Mouse (Mus musculus): ENCODE measurements at regions not wholly inside any gene's neighbourhood (a gene's known extent, or its start where the extent isn't known, plus 50 kb on each side); places are given as distances from the start of the nearest gene placed in this dataset.

DNA sequence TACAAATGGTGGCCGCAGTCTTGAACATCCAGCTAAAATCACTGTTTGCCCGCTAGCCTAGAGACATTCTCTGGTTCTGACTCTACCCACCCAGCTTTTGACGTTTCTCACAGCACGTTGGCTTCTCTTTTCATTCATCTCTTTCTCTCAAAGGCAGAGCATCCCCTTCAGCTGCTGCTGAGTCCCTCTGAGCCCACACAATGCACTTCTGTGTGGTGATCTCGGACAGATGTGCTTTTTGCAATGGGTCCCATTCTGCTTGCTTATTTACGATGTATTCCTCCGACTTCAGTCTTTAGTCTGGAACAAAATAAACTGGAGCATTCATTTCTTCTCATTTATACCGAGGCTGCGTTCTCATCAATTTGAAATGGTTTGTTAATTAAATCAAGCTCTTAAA lies 66.2 kb upstream of the Cav2 start:
- no peak overlapping the region for H3K9ac ChIP-seq (replicated peaks; ENCODE audit: low read depth, low read length)
- 43% methylated on average over 9 of the region's 9 CpGs for WGBS
- H3K4me3 ChIP-seq (replicated peaks; ENCODE audit: low read length) = no peak overlapping the region
- H3K4me2 ChIP-seq (ENCODE audit: low read length) = no peak overlapping the region
- H3K27me3 ChIP-seq (replicated peaks; ENCODE audit: control insufficient read depth, insufficient read depth, low read length) = no peaks in the 10 kb centered on the region
- no peaks in the 10 kb centered on the region for H3K9me3 ChIP-seq (ENCODE audit: control insufficient read depth, low read length)
- no peaks in the 10 kb centered on the region for H3K4me1 ChIP-seq (replicated peaks; ENCODE audit: control insufficient read depth, insufficient read depth, low read length)
- H3K36me3 ChIP-seq (ENCODE audit: control insufficient read depth, insufficient read depth) = no peaks in the 10 kb centered on the region
- no peak for ATAC-seq
- H3K27ac ChIP-seq (ENCODE audit: low read length) = no peak overlapping the region

- no peak overlapping the region for H3K4me3 ChIP-seq (replicated peaks; ENCODE audit: low read length)
- ATAC-seq = no peak
- H3K27me3 ChIP-seq (replicated peaks; ENCODE audit: control insufficient read depth, insufficient read depth, low read length) = no peaks in the 10 kb centered on the region
- no peaks in the 10 kb centered on the region for H3K4me1 ChIP-seq (replicated peaks; ENCODE audit: control insufficient read depth, insufficient read depth, low read length)
- 72% methylated on average over 1 of the region's 1 CpGs for WGBS
- H3K4me2 ChIP-seq (ENCODE audit: low read length) = no peak overlapping the region
- H3K36me3 ChIP-seq (ENCODE audit: control insufficient read depth, insufficient read depth) = no peaks in the 10 kb centered on the region
- no peak overlapping the region for H3K27ac ChIP-seq (ENCODE audit: low read length)
- H3K9me3 ChIP-seq (ENCODE audit: control insufficient read depth, low read length) = no peaks in the 10 kb centered on the region
- H3K9ac ChIP-seq (replicated peaks; ENCODE audit: low read depth, low read length) = no peak overlapping the region
These were observed 64.5 kb upstream of the Cav2 start for GRCm38 (mm10) chr6:17216442-17216841.

DNA sequence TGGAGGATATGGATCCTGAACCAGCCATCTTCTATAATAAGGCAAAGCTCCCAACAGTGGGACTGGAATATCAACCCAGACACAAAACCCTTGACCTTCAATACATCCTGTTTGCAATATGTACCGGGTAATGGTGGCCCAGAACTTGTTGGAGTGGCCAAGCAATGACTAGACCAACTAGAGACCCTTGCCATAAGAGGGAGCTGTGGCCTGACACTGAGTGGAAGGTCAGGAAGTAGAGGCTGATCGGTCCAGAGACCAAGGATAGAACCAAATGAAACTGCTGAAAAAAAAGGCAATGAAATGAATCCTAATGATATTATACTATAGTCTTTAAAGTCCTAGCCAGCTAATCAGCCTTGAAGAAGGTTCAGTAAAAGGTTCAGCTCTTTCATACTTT lies 57.2 kb upstream of the Cav2 start:
- 86% methylated on average over 2 of the region's 2 CpGs for WGBS

GRCm38 (mm10) chr6:17224852-17225251 lies 56.1 kb upstream of the Cav2 start:
- H3K36me3 ChIP-seq (ENCODE audit: control insufficient read depth, insufficient read depth) = no peaks in the 10 kb centered on the region
- 84% methylated on average over 5 of the region's 5 CpGs for WGBS
- no peaks in the 10 kb centered on the region for H3K27me3 ChIP-seq (replicated peaks; ENCODE audit: control insufficient read depth, insufficient read depth, low read length)
- no peak overlapping the region for H3K27ac ChIP-seq (ENCODE audit: low read length)
- H3K4me3 ChIP-seq (replicated peaks; ENCODE audit: low read length) = no peak overlapping the region
- H3K9me3 ChIP-seq (ENCODE audit: control insufficient read depth, low read length) = no peaks in the 10 kb centered on the region; the same call in 1 of the 2 replicates
- H3K9ac ChIP-seq (replicated peaks; ENCODE audit: low read depth, low read length) = no peak overlapping the region
- H3K4me1 ChIP-seq (replicated peaks; ENCODE audit: control insufficient read depth, insufficient read depth, low read length) = no peaks in the 10 kb centered on the region
- no peak overlapping the region for H3K4me2 ChIP-seq (ENCODE audit: low read length)
- ATAC-seq = no peak

More for the DNA sequence above, 57.2 kb upstream of the Cav2 start:
- no peaks in the 10 kb centered on the region for H3K4me1 ChIP-seq (replicated peaks; ENCODE audit: control insufficient read depth, insufficient read depth, low read length)
- no peak overlapping the region for H3K9ac ChIP-seq (replicated peaks; ENCODE audit: low read depth, low read length)
- H3K4me2 ChIP-seq (ENCODE audit: low read length) = no peak overlapping the region
- no peaks in the 10 kb centered on the region for H3K27me3 ChIP-seq (replicated peaks; ENCODE audit: control insufficient read depth, insufficient read depth, low read length)
- no peaks in the 10 kb centered on the region for H3K36me3 ChIP-seq (ENCODE audit: control insufficient read depth, insufficient read depth)
- no peak overlapping the region for H3K4me3 ChIP-seq (replicated peaks; ENCODE audit: low read length)
- no peaks in the 10 kb centered on the region; the same call in 1 of the 2 replicates for H3K9me3 ChIP-seq (ENCODE audit: control insufficient read depth, low read length)
- no peak overlapping the region for H3K27ac ChIP-seq (ENCODE audit: low read length)
- ATAC-seq = no peak

GRCm38 (mm10) chr6:17226483-17226882 lies 54.5 kb upstream of the Cav2 start:
- H3K4me2 ChIP-seq (ENCODE audit: low read length) = no peak overlapping the region
- H3K4me3 ChIP-seq (replicated peaks; ENCODE audit: low read length) = no peak overlapping the region
- H3K27ac ChIP-seq (ENCODE audit: low read length) = no peak overlapping the region
- no peaks in the 10 kb centered on the region for H3K36me3 ChIP-seq (ENCODE audit: control insufficient read depth, insufficient read depth)
- no peaks in the 10 kb centered on the region for H3K27me3 ChIP-seq (replicated peaks; ENCODE audit: control insufficient read depth, insufficient read depth, low read length)
- 90% methylated on average over 6 of the region's 6 CpGs for WGBS
- no peaks in the 10 kb centered on the region; the same call in 1 of the 2 replicates for H3K9me3 ChIP-seq (ENCODE audit: control insufficient read depth, low read length)
- H3K4me1 ChIP-seq (replicated peaks; ENCODE audit: control insufficient read depth, insufficient read depth, low read length) = no peaks in the 10 kb centered on the region
- no peak for ATAC-seq
- H3K9ac ChIP-seq (replicated peaks; ENCODE audit: low read depth, low read length) = no peak overlapping the region

All from forebrain, embryonic 16.5 days (tissue).